Mouse (Mus musculus): ENCODE measurements around the gene Ank3. TPM values are rescaled to one million over a fixed set of nuclear protein-coding genes. Genes with fewer than 3 reads are reported as not detected.

The Ank3 gene
- total RNA-seq, 2 experiments from 2014 or later: 58.0 to 76.6 TPM

DNA sequence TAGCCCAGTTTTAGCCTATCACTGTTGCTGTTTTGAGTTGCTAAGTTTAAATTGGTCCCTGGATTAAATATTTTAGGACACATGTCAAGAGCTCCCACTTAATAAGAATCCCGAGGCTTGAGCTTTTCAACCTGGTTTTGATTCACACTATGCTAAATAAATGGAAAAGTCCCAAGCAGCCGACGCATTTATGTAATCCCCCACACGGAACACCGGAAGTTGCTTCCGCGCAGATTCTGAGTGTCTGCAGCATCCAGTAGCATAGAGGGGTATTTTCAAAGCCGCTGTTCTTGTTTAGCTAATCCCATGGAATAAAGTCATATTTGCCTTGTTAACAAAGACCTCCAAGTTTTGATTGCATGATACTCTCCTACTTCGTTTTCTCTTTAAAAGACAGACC lies 393.8 kb downstream of the Ank3 start:
- DNase-seq: no peak

DNA sequence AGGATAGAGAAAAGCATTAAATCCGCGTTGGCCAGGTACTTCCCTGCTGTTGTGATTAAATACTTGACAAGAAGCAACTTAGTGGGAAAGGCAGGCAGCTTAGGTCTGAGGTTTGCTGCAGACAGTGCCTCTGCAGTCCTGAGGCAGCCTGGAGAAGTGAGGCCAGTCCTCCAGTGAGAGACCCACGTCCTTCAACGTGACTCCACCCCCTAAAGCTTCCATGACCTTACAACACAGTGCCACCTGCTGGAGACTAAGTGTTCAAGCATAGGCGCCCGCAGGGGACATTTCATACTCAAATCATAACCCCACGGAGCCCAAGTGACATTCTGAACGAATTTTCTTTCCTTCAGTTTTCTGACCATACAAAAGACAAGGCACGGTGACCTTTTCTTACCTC lies 394.5 kb downstream of the Ank3 start:
- intact Hi-C loops (cut with DNase I): loop anchor here (2.0 kb wide), 1 partner anchor 130 kb away; no protein-coding TSS in a partner anchor
- peak; percentile 75 to 80 for DNase-seq

More for the DNA sequence above, 393.8 kb downstream of the Ank3 start:
- intact Hi-C loops (cut with DNase I): loop anchor here (2.0 kb wide), 1 partner anchor 130 kb away; no protein-coding TSS in a partner anchor

DNA sequence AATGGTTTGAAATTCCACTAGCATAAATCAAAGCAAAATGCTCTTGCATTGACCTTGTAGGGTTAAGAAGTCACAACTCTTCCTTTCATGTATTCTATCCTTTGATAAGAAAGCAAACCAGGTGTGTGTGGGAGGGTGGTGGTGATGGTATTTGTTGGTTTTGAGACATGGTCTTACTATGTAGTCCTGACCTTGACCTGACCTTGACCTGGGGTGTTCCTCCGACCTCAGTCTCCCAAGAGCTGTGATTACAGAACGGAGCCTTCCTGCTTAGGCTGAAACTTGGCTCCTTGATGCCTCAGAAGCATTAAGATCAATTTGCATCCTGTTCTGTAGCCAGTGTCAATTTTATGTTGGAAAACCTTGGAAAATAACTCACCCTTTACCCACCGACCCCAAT lies 397.1 kb downstream of the Ank3 start:
- intact Hi-C loops (cut with DNase I): loop anchor here (5.0 kb wide), 1 partner anchor 37 kb away; no protein-coding TSS in a partner anchor

DNA sequence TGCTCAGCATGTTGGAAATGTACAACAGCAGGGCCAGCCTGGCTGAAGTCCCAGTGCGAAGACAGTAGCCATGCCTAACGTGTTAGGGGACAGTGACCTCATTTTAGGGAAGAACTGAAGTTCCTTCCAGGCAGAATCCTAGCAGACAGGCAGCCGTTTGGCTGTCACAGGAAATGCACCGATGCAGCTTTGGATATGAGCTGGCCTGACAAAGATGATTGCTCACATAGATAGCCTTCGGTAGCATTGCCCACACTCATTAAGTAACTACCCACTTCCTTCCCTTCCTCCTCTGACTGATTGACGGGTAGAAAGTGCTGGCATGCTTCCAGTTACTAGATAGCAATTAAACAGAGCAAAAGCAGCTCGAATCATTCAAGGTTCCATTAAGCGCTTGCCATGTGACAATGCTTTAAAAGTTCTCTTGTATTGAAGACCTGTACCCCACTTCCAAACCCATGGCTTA lies 397.9 kb downstream of the Ank3 start:
- DNase-seq: peak in 1 of 2 experiments; percentile 41
- intact Hi-C loops (cut with DNase I): loop anchor here (5.0 kb wide), 1 partner anchor 36 kb away; no protein-coding TSS in a partner anchor

More for the DNA sequence above, 397.1 kb downstream of the Ank3 start:
- DNase-seq: no peak

DNA sequence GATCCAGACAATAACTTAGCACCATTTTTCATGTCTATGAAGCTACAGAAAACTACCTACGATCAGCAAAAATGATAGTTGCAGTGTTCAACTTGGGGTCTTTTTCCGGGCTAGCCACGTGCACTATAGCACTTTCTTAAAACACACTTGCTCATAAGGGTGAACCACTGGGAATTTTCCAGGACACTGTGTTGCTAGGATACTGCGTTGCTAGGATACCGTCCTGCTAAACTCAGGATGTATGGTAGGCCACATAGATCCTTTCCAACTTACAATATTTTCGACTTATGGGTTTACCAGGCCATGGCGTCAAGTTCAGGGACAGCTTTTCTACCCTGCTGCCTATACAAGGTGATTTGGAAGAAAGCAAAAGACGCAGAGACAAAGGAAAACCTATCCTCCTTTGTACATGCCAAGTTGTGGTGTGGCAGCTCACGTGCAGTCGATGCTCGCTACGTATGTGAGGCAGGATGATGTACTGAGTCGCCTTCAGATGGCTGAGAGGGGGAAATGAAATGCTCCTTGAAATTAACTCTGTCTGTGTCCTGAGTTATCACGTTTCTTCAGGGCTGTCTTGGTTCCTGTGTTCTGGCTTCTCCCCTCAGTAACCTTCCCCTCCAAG lies 404.7 kb downstream of the Ank3 start:
- no peak for DNase-seq
- intact Hi-C loops (cut with DNase I): no loop called here

DNA sequence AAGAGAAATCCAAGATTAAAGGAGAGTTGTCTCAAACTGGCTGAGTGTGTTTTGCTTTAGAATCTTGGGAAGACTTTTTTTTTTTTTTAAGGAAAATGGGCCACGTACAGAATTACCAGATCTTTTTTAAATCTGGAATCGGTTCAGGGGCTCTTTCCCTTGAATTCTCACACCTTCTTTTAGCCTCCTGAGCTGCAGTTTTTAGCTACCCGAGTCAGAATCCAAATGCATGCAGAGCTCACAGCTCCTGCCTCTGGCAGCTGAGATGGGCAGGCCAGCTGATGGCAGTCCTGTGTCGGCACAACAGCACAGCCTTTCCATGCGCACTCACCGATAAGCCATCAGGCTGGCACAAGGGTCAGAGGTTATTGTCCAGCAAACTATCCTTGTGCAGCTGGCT lies 406.0 kb downstream of the Ank3 start:
- no peak for DNase-seq
- intact Hi-C loops (cut with DNase I): no loop called here

DNA sequence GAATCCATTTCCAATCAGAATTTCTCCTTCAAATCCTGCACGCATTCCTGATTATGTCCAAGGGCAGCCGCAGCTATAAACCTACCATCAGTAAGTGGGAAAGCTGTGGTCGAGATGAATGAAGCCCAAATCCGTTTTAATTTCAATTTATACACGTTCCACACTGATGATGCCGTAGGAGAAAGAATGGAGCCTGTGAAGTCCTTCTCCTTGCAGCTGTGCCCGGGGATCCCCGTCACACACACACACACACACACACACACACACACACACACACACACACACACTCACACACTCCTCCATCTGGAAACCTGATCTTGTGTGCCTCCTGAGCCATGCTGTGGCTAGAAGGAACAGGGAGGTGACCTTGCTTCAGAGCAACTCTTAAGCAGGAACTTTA lies 412.2 kb downstream of the Ank3 start:
- DNase-seq: no peak
- intact Hi-C loops (cut with DNase I): no loop called here

DNA sequence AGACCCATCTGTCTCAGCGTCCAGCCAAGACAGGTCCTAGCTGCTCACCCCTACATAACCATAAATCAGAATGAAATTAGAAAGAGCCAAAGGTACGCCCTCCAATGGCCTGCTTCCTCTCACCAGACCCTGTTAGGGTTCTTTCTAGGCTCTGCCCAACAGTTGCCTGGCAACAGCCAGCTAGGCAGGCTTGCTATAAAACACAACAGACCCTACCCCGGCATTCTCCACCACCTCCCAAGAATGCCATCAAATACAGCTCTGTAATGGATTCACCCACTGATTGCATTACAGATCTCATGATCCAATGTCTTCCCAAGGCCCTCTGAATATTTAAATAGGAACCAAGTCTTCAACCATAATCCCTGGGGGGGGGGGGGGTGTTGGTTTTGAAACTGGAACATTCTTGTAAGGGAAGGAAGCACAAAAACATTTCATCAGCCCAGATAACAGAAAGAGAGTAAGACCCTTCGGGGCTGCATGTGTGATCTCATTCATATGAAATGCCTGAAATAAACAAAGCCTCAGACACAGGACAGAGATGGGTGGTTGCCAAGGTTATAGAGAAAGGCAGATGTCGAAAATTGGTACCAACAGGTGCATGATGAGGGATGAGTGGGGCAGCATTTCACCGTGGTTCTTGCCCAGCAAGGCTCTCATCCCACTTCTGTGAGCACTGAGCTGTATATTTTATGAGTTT lies 415.4 kb downstream of the Ank3 start:
- intact Hi-C loops (cut with DNase I): no loop called here
- no peak for DNase-seq

DNA sequence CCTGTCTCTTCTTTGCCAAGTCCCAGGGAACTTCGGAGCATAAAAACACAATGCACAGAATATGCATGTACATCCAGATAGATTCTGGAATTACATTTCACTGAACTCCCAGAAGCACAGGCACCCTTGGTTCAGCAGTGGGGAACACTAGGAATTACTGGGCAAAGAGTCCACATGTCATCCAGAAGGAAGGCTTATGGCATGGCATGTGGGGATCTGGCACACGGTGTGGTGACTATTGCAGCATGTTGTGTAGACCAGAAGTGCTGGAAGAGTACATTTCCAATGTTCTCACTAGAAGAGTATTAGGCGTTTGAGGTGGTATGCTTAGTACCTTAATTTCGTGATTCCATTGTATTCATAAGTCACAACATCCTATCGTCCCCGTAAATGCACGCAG lies 422.7 kb downstream of the Ank3 start:
- no peak for DNase-seq
- intact Hi-C loops (cut with DNase I): no loop called here

DNA sequence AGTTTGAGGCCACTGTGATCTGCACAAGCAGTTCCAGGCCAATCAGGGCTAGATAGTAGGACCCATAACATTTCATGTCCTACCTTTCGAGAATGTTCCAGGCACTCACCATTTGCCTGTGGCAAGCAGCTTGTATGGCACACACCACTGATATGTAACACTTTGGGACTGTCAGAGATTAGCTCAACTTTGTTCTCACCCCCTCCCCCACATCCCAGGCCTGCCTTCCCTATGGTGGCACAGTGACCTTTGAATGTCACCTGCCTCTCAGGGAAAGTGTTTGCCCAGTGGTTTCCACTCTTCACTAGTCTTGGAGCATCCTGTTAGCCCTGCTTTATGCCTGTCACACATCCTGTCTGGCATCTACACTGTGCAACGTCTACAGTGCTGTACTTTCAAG lies 430.2 kb downstream of the Ank3 start:
- peak; percentile 50 to 67 for DNase-seq
- intact Hi-C loops (cut with DNase I): no loop called here

DNA sequence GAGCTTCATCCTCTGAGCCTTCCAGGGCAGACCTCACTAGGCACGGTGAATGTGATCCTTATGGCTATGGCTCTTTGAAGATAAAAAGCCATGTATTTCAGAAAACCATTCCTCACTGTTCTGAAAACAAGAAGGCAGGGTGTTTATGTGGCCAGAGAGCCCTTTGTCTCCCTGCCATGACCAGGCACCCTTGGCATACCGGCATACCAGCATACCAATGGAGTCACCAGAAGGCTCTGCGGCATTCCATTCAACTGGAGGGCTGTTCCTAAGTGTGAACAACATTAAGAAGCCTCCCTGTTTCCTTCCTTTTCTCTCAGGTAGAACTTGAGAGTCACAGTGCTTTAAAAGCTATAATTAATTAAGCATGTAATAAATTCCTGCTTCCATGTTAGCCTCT lies 430.7 kb downstream of the Ank3 start:
- peak; percentile 54 to 62 for DNase-seq
- intact Hi-C loops (cut with DNase I): no loop called here

DNA sequence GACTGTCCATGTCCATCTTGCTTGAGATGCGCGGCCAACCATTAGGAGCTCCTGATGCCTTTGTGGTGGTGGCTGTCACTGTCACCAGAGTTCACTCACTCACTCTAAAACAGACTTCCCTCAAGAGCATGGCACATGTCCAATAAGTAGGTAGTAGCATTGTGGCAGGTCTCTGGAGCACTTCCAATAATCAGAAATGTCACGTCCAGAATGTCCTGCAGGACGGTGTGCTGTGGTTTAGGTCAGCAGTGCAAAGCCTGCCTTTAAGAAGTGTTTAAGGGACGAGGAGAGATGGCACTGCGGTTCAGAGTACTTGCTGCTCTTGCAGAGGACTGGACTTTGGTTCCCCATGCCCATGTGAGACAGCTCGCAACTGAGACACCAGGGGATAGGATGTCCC lies 433.0 kb downstream of the Ank3 start:
- no peak for DNase-seq
- intact Hi-C loops (cut with DNase I): loop anchor here (5.0 kb wide), 1 partner anchor 34 kb away; no protein-coding TSS in a partner anchor

DNA sequence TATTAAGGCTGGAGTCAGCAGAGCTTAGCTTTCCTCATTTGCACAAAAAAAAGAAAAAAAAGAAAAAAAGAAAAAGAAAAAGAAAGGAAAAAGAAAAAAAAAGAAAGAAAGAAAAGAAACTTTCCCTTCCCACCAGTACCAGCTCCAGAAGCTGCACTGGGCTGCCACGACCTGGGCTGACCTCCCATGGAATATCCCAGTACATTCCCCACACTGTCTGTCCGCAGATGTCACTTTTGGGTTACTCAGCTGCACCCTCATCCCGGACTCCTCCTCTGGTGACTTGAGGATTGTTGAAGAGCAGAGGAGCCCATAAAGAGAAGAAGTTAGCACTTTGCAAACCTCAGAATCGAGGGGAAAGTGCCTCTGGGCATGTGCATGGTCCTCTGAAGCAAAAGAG lies 433.7 kb downstream of the Ank3 start:
- intact Hi-C loops (cut with DNase I): loop anchor here (5.0 kb wide), 1 partner anchor 35 kb away; no protein-coding TSS in a partner anchor
- peak; percentile 13 to 26 for DNase-seq

DNA sequence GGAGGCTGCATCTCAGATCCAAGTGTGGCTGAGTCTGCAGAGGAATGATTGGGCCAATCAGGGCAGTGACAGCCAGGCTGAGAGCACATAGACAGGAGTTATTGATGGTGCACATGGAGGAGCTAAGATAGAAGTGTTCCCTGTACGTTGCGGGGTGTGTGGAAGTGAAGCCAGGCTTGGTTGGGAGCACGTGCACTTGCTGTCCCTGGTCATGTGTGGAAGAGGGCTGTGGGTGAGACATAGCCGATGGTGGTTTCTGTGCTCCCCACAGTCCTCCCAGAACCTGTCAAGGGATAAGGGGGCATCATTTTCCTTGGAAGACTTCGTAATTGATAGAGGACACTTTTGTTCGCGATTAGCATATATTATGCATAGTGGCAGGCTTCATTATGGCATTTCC lies 434.2 kb downstream of the Ank3 start:
- intact Hi-C loops (cut with DNase I): loop anchor here (5.0 kb wide), 1 partner anchor 36 kb away; no protein-coding TSS in a partner anchor
- no peak for DNase-seq

DNA sequence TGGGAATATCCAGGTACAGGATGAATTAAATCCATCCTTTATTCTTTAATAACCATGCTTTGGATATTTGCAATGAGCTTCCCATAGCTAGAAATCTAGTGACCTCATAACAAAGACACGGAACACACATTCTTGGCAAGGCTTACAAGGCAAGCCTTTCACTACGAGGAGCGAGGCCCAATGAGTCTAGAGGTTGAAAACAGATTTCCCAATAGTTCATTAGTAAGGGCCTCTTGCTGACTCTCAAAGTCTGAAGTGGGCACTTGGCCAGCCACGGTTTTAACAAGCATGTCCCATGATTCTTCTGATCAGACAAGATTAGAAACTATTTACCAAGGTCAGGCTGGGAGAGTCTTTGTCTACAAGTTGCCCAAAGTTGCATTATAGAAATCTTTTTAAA lies 436.1 kb downstream of the Ank3 start:
- peak; percentile 46 to 48 for DNase-seq
- intact Hi-C loops (cut with DNase I): loop anchor here (5.0 kb wide), 1 partner anchor 37 kb away; no protein-coding TSS in a partner anchor

DNA sequence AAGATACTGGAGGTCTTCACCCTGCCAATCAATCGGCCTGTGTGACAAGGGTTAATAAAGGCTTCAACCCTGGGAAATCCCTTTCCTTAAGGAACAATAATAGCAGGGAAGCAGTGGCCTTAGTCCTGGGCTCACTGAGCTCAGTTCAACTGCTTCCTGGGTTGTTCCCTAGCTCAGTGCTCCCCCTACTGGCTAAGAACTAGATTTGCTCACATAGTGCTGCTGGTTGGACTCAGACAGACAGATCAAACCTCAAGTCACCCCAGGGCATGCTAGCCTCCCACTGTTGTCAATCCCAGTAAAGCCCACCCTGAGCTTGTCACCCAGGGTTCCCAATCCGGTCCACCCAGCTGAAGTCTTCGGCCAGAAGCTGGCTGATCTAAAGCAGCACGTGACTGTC lies 447.2 kb downstream of the Ank3 start:
- intact Hi-C loops (cut with DNase I): loop anchor here (1.0 to 10.0 kb wide), 4 partner anchors 64 to 393 kb away; no protein-coding TSS in a partner anchor
- DNase-seq: peak; percentile 59 to 67

DNA sequence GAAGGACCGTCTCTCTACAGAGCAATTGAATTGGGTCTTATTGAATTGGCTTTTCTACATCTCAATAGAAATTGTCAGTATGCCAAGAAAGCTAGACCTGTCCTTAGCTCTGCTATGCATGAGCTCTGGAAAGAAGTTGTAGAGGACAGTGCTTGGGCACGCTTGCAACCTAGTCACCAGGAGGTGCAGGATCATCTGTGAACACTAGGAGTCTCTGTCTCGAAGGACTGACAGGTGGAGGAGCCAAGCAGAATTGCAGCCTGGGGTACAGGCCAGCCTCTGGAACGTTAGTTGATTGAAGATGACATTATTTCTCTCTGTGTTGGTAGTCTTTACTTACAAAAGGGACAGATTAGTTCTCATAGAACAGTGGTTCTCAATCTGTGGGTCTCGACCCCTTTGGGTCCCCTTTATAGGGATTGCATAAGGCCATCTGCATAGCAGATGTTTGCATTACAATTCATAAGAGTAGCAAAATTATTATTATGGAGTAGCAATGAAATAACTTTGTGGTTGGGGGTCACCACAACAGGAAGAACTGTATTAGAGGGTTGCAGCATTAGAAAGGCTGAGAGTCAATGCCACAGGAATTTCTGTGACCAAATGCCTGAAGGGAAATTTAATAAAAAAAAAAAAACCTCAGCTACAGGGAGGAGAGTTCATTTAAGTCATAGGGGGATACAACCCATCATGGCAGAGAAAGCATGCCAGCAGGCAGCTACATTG lies 454.0 kb downstream of the Ank3 start:
- intact Hi-C loops (cut with DNase I): no loop called here

DNA sequence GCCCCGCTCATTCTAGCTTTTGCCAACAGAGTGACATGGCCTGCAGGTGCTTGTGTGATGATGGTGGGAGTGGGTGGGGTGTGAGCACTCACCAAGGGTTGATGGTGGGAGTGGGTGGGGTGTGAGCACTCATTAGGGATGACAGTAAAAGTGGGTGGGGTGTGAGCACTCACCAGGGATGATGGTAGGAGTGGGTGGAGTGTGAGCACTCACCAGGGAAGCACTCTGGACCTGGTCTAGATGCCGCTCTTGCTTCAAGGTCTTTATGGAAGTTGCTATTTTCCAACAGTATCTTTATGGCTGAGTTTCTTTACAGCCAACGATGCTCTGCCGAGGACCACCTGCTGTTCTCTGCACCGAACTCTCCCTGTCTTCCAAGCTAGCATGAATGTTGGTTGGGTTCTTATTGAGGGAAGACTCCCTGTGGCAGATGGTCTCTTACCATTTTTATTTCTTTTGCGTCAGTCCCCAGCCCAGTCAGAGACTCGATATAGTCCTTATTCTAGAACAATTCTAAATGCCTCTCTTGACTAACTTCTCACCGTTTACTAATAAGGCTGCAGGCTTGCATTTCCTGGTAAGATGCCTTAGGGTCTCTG lies 456.1 kb downstream of the Ank3 start:
- intact Hi-C loops (cut with DNase I): no loop called here
- no peak for DNase-seq

More for the DNA sequence above, 454.0 kb downstream of the Ank3 start:
- DNase-seq: no peak

DNA sequence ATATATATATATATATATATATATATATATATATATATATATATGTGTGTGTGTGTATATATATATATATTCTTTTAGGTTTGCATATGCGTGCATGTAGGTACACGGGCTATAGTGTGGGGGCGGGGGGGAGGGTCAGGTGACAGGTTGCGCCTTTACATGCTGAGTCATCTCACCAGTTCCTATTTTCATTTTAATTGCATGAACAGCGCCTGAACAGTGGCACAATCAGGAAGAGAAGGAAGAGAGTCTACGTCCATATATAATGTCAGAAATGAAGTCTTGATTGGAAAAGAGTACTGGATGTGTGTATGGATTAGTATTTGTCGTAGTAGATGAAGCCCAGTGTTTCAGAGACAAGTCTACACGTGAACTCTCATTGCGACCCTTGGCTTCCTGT lies 459.4 kb downstream of the Ank3 start:
- intact Hi-C loops (cut with DNase I): no loop called here
- DNase-seq: no peak

DNA sequence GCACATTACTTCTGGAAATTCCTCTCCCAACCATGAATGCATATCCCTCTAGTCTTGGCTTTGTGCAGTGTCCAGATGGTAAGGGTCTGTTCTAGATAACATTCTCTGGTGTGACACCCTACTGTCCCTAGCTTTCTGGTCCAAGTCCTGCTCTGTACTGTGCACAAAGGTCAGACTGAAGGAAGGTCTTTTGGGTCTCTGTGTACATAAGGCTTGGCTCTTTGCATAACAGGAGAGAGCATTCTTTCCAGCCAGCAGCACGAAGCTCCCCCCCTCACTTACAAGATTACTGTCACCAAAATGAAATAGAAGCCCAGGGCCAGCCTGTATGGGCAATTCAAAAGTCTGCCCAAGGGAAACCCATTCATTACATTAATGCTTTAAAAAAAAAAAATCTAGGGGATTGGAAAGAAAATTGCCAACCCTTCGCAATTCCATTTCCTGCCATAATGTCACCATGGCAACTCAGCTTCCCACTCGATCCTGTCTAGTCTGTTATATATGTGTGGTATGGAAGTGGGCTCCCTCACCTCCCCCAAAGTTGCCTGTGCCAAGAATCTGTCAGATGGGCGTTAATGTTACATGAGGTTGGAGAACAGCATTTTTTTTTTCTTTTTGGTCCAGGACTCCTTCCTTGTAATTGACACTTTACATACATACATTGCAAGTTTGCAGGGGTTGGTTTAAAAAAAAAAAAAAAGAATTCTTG lies 460.5 kb downstream of the Ank3 start:
- no peak for DNase-seq
- intact Hi-C loops (cut with DNase I): no loop called here
